Mouse (Mus musculus) heart, embryonic 16.5 days (tissue): Measurements from ENCODE around the gene Gsn. TPM values are rescaled to one million over a fixed set of nuclear protein-coding genes. Genes with fewer than 3 reads are reported as not detected.

Experiments
- ATAC-seq: fragments of 200-750 bp; cut with Nextera tagmentation; replicated peaks from 2 replicates; pipeline ENCODE4 v1.8.0; 2017; ENCODE audit warnings: moderate number of reproducible peaks; ENCODE audit not compliant: insufficient read depth, low FRiP score; ENCODE audit errors: extremely low read depth
- H3K27ac ChIP-seq: fragments of 300-500 bp; sonication (generic); 2 replicates; pipeline ENCODE4 v1.5.1; 2014; ENCODE audit warnings: mild to moderate bottlenecking, low read length, control low read depth, moderate library complexity
- H3K27me3 ChIP-seq: fragments of 300-500 bp; sonication (generic); 2 replicates; pipeline ENCODE4 v1.6.1; 2014; ENCODE audit warnings: low read length, mixed read lengths; ENCODE audit not compliant: control insufficient read depth, insufficient read depth
- H3K36me3 ChIP-seq: fragments of 300-500 bp; sonication (generic); 2 replicates; pipeline ENCODE4 v1.6.1; 2014; ENCODE audit not compliant: control insufficient read depth, insufficient read depth
- H3K4me1 ChIP-seq: fragments of 300-500 bp; sonication (generic); 2 replicates; pipeline ENCODE4 v1.6.1; 2014; ENCODE audit warnings: low read length, mixed read lengths; ENCODE audit not compliant: control insufficient read depth, insufficient read depth
- H3K4me2 ChIP-seq: fragments of 300-500 bp; sonication (generic); 2 replicates; pipeline ENCODE4 v1.6.1; 2014; ENCODE audit warnings: low read depth, mild to moderate bottlenecking, control low read depth, low read length
- H3K4me3 ChIP-seq: fragments of 300-500 bp; sonication (generic); 2 replicates; pipeline ENCODE4 v1.5.1; 2014; ENCODE audit warnings: mild to moderate bottlenecking, control low read depth, low read length
- H3K9ac ChIP-seq: fragments of 300-500 bp; sonication (generic); 2 replicates; pipeline ENCODE4 v1.6.1; 2014; ENCODE audit warnings: low read length, control low read depth
- H3K9me3 ChIP-seq: fragments of 300-500 bp; sonication (generic); replicated peaks from 2 replicates; pipeline ENCODE4 v1.6.1; 2016; ENCODE audit warnings: low read length; ENCODE audit not compliant: control insufficient read depth
- WGBS: fragments of 180-500 bp; shearing (Covaris S2); extraction: QIAGEN DNeasy Blood & Tissue Kit; methylation state at CpG from one replicate; pipeline ENCODE4 v1.1.7; 2014; 5-methylcytosine and 5-hydroxymethylcytosine counted together
- polyA plus RNA-seq: library from polyadenylated mRNA; unstranded; fragments of >200 nt; fragmentation: Nextera tagmentation; extraction: Ambion mirVana; gene quantifications from 2 replicates; pipeline ENCODE4 v1.2.1, GENCODE M21; 2015

Gene Gsn
- polyA plus RNA-seq, 1 experiment from 2014 or later: 348 TPM

- 0 out of 2 replicates have a peak, but pooled peaks have one; percentile 34 for ATAC-seq
- peaks cover 38% of the 10 kb centered on the region for H3K36me3 ChIP-seq
- H3K4me1 ChIP-seq: peaks cover under 1% of the 10 kb centered on the region
Observed at GRCm38 (mm10) chr2:35297703-35298332, 41.6 kb downstream of the Gsn start.

DNA sequence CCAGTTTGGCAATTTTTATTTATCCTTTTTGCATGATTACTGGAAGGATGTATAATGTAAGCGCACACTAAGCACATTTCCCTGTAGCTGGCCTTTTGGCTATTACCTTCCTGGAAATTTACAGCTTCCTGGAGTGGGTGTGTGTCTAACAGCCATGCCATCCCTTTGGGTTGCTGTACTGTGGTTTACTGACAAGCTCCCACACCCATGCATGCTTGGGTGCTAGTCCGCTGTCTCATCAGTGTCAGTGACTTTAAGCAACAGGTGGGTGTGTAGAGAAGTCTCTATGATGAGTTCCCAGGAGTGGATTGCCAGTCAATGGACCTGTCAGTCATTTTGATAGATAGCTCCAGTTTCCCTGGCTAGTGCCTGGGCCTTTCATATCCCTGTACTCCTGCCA is 43.3 kb downstream of the Gsn start:
- no peak for ATAC-seq
- no peak overlapping the region for H3K4me2 ChIP-seq
- H3K9ac ChIP-seq: no peak overlapping the region
- H3K27me3 ChIP-seq: no peaks in the 10 kb centered on the region
- no peak overlapping the region for H3K4me3 ChIP-seq
- H3K4me1 ChIP-seq: no peaks in the 10 kb centered on the region
- H3K9me3 ChIP-seq: no peaks in the 10 kb centered on the region
- WGBS: 85% methylated on average over 2 of the region's 2 CpGs
- H3K36me3 ChIP-seq: peaks cover 30% of the 10 kb centered on the region
- H3K27ac ChIP-seq: no peak overlapping the region

More at GRCm38 (mm10) chr2:35297703-35298332, 41.6 kb downstream of the Gsn start:
- Histone ChIP-seq H3K4me3 (no peak overlapping the region), H3K4me2 (no peak overlapping the region), H3K9ac (no peak overlapping the region), H3K27me3 (no peaks in the 10 kb centered on the region), H3K27ac (no peak overlapping the region), H3K9me3 (no peaks in the 10 kb centered on the region)
- WGBS: 25% methylated on average over 15 of the region's 15 CpGs

- WGBS: 64% methylated on average over 13 of the region's 13 CpGs
- Histone ChIP-seq H3K4me1 (no peaks in the 10 kb centered on the region), H3K9me3 (no peaks in the 10 kb centered on the region), H3K36me3 (peaks cover 29% of the 10 kb centered on the region), H3K27me3 (no peaks in the 10 kb centered on the region), H3K4me2 (no peak overlapping the region), H3K4me3 (no peak overlapping the region), H3K27ac (peak overlapping the region; percentile 51), H3K9ac (no peak overlapping the region)
- ATAC-seq: peak; percentile 69
Observed at GRCm38 (mm10) chr2:35302049-35302885, 46.1 kb downstream of the Gsn start.

- Histone ChIP-seq H3K4me1 (no peaks in the 10 kb centered on the region), H3K27ac (no peak overlapping the region), H3K9ac (no peak overlapping the region), H3K36me3 (peaks cover 25% of the 10 kb centered on the region), H3K27me3 (no peaks in the 10 kb centered on the region), H3K4me3 (no peak overlapping the region), H3K9me3 (no peaks in the 10 kb centered on the region), H3K4me2 (no peak overlapping the region)
- ATAC-seq: no peak
- WGBS: 66% methylated on average over 1 of the region's 1 CpGs
Observed at GRCm38 (mm10) chr2:35308166-35308565, 52.0 kb downstream of the Gsn start.

DNA sequence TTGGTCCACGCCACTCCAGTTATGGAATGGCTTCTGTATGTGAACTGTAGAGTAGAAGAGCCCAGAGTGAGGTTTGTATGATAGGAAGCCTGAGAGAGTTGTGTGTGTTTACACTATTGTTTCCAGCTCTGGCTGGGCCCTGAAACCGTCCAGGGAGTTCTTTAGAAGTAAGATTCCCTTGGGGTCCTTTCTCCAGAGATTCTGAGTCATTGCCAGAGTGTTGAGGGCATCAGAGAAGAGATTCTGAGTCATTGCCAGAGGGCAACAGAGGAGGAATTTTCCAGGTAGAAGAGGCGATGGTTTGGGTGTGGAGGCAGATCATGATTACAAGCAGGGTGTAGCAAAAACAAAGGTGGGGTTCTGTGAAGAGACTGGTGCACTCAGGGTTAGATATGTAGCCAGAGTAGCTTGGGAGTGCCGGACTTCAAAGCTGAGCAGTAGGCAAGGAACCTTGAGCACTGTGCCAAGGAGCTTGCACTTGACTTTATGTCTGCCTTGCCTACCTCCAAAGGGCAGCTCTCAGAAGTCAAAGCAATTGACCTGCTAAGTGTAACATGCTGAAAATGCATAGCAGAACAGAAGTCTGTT is 53.8 kb downstream of the Gsn start:
- Histone ChIP-seq H3K9me3 (no peaks in the 10 kb centered on the region), H3K4me2 (no peak overlapping the region), H3K27ac (no peak overlapping the region), H3K4me3 (no peak overlapping the region), H3K36me3 (peaks cover 19% of the 10 kb centered on the region), H3K9ac (no peak overlapping the region), H3K4me1 (no peaks in the 10 kb centered on the region), H3K27me3 (no peaks in the 10 kb centered on the region)
- no peak for ATAC-seq
- whole genome bisulfite sequencing: 89% methylated on average over 4 of the region's 4 CpGs

DNA sequence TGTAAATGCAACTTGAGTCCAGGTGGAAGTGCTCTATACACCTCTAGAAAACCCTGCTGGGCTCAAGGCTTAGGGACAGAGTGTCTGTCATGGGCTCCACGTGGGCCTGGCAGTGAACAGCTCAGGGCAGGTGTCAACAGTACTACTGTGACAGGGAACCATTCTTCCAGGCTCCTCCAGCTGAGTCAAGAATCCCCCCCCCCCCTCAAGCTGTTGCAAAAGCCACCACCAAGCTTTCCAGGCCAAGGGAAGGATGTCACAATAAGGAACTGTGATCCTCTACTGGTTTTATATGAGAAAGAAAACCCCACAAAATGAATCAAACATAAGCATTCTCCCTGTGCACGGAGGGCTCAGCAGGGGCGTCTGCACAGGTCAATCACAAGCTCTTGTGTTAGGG is 58.1 kb downstream of the Gsn start:
- ATAC-seq: no peak
- no peak overlapping the region for H3K9ac ChIP-seq
- H3K4me3 ChIP-seq: no peak overlapping the region
- H3K9me3 ChIP-seq: no peaks in the 10 kb centered on the region
- H3K4me1 ChIP-seq: peaks cover 13% of the 10 kb centered on the region
- H3K36me3 ChIP-seq: 0 out of 2 replicates have a peak, but pooled peaks cover 5% of the 10 kb centered on the region
- H3K27me3 ChIP-seq: no peaks in the 10 kb centered on the region
- 61% methylated on average over 3 of the region's 3 CpGs for WGBS
- H3K4me2 ChIP-seq: no peak overlapping the region
- H3K27ac ChIP-seq: no peak overlapping the region

DNA sequence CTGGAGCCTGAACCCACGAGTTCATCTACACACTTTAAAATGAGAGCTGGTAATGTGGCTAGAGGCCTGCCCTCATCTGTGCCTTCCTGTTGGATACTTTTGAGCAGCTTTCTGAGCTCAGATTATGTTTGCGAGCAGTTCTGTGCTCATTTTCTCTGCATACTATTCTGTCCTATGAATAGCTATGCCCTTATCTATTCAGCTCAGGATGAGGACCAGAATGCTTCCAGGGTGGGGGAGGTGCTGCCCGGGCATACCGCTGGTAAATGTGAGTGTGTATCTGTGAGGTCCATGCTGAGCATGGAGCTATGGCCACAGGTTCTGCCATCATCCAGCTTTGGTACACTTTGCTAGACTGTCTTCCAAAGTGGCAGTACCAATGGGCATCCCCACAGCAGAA is 61.4 kb downstream of the Gsn start:
- Histone ChIP-seq H3K27me3 (no peaks in the 10 kb centered on the region), H3K36me3 (peaks cover 15% of the 10 kb centered on the region; the same call in 1 of the 2 replicates), H3K4me2 (peak overlapping the region; percentile 19; the same call in 1 of the 2 replicates), H3K9me3 (no peaks in the 10 kb centered on the region), H3K4me1 (peaks cover 26% of the 10 kb centered on the region), H3K4me3 (no peak overlapping the region), H3K9ac (no peak overlapping the region), H3K27ac (peak overlapping the region; percentile 60)
- ATAC-seq: 0 out of 2 replicates have a peak, but pooled peaks have one; percentile 45
- WGBS: 33% methylated on average over 4 of the region's 4 CpGs

GRCm38 (mm10) chr2:35318405-35318804 is 62.2 kb downstream of the Gsn start:
- 44% methylated on average over 12 of the region's 12 CpGs for WGBS
- ATAC-seq: no peak
- H3K9me3 ChIP-seq: no peaks in the 10 kb centered on the region
- H3K27me3 ChIP-seq: no peaks in the 10 kb centered on the region
- H3K4me1 ChIP-seq: peaks cover 32% of the 10 kb centered on the region
- no peak overlapping the region for H3K4me3 ChIP-seq
- H3K27ac ChIP-seq: no peak overlapping the region
- H3K9ac ChIP-seq: no peak overlapping the region
- H3K36me3 ChIP-seq: peaks cover 15% of the 10 kb centered on the region; the same call in 1 of the 2 replicates
- no peak overlapping the region for H3K4me2 ChIP-seq

GRCm38 (mm10) chr2:35320399-35320798 is 64.2 kb downstream of the Gsn start:
- Histone ChIP-seq H3K4me3 (no peak overlapping the region), H3K4me1 (peaks cover 41% of the 10 kb centered on the region), H3K9me3 (no peaks in the 10 kb centered on the region), H3K9ac (no peak overlapping the region), H3K27me3 (no peaks in the 10 kb centered on the region), H3K36me3 (peaks cover 13% of the 10 kb centered on the region; the same call in 1 of the 2 replicates), H3K4me2 (no peak overlapping the region), H3K27ac (no peak overlapping the region)
- no peak for ATAC-seq
- 91% methylated on average over 15 of the region's 15 CpGs for WGBS
